Mouse (Mus musculus): ENCODE results near the gene Ddx20.
"Not testable (repeated sequence)": the region's sequence is repeated elsewhere in the genome, so short reads cannot be mapped to it uniquely, and the experiment has no call there.

Ddx20 gene

GRCm38 (mm10) chr3:105703571-105703970 is 16.2 kb upstream of the Ddx20 start:
- peaks cover 79% of the 10 kb centered on the region for H3K27me3 ChIP-seq (ENCODE audit: insufficient read depth, low read length)
- 0 out of 2 replicates have a peak, but pooled peaks cover 3% of the 10 kb centered on the region for H3K36me3 ChIP-seq (ENCODE audit: insufficient read depth, low read length)
- H3K4me3 ChIP-seq (replicated peaks; ENCODE audit: low read length), result no peak overlapping the region
- no peaks in the 10 kb centered on the region for H3K9me3 ChIP-seq (ENCODE audit: low read length)
- TF ChIP-seq POU5F1 (IDR thresholded peaks at IDR 0.05; ENCODE audit: borderline replicate concordance, low read length), result no peak
- no peak for TF ChIP-seq CTCF (conservative IDR thresholded peaks at IDR 0.05; ENCODE audit: low read length)
- no peak for TF ChIP-seq NANOG (IDR thresholded peaks at IDR 0.05; ENCODE audit: borderline replicate concordance, low read length)
- peaks cover 21% of the 10 kb centered on the region for H3K4me1 ChIP-seq (replicated peaks; ENCODE audit: low read depth, low read length)

GRCm38 (mm10) chr3:105701399-105701798 is 14.0 kb upstream of the Ddx20 start:
- Histone ChIP-seq H3K4me3 (replicated peaks; ENCODE audit: low read length) (no peak overlapping the region), H3K27me3 (ENCODE audit: insufficient read depth, low read length) (peaks cover 82% of the 10 kb centered on the region), H3K4me1 (replicated peaks; ENCODE audit: low read depth, low read length) (peaks cover 21% of the 10 kb centered on the region), H3K36me3 (ENCODE audit: insufficient read depth, low read length) (0 out of 2 replicates have a peak, but pooled peaks cover 3% of the 10 kb centered on the region), H3K9me3 (ENCODE audit: low read length) (no peaks in the 10 kb centered on the region)
- no peak for TF ChIP-seq NANOG (IDR thresholded peaks at IDR 0.05; ENCODE audit: borderline replicate concordance, low read length)
- no peak for TF ChIP-seq POU5F1 (IDR thresholded peaks at IDR 0.05; ENCODE audit: borderline replicate concordance, low read length)
- TF ChIP-seq CTCF (conservative IDR thresholded peaks at IDR 0.05; ENCODE audit: low read length), result no peak

- peaks cover 23% of the 10 kb centered on the region for H3K4me1 ChIP-seq (replicated peaks; ENCODE audit: low read depth, low read length)
Measured at GRCm38 (mm10) chr3:105700786-105701185, 13.4 kb upstream of the Ddx20 start.

GRCm38 (mm10) chr3:105699241-105699933 is 12.0 kb upstream of the Ddx20 start:
- H3K27me3 ChIP-seq (ENCODE audit: insufficient read depth, low read length), result peaks cover 80% of the 10 kb centered on the region
- TF ChIP-seq POU5F1 (IDR thresholded peaks at IDR 0.05; ENCODE audit: borderline replicate concordance, low read length) (no peak), NANOG (IDR thresholded peaks at IDR 0.05; ENCODE audit: borderline replicate concordance, low read length) (no peak), CTCF (conservative IDR thresholded peaks at IDR 0.05; ENCODE audit: low read length) (no peak)
- no peaks in the 10 kb centered on the region for H3K36me3 ChIP-seq (ENCODE audit: insufficient read depth, low read length)
- no peaks in the 10 kb centered on the region for H3K9me3 ChIP-seq (ENCODE audit: low read length)
- peaks cover 22% of the 10 kb centered on the region for H3K4me1 ChIP-seq (replicated peaks; ENCODE audit: low read depth, low read length)
- no peak overlapping the region for H3K4me3 ChIP-seq (replicated peaks; ENCODE audit: low read length)

More at GRCm38 (mm10) chr3:105700786-105701185, 13.4 kb upstream of the Ddx20 start:
- not testable (repeated sequence) for H3K4me3 ChIP-seq (replicated peaks; ENCODE audit: low read length); H3K36me3 ChIP-seq (ENCODE audit: insufficient read depth, low read length); H3K9me3 ChIP-seq (ENCODE audit: low read length)
- H3K27me3 ChIP-seq (ENCODE audit: insufficient read depth, low read length), result peaks cover 82% of the 10 kb centered on the region

- peaks cover 14% of the 10 kb centered on the region for H3K4me1 ChIP-seq (replicated peaks; ENCODE audit: low read depth, low read length)
- H3K9me3 ChIP-seq (ENCODE audit: low read length), result no peaks in the 10 kb centered on the region
- H3K27me3 ChIP-seq (ENCODE audit: insufficient read depth, low read length), result peaks cover 81% of the 10 kb centered on the region
- TF ChIP-seq CTCF (conservative IDR thresholded peaks at IDR 0.05; ENCODE audit: low read length) (no peak), POU5F1 (IDR thresholded peaks at IDR 0.05; ENCODE audit: borderline replicate concordance, low read length) (no peak), NANOG (IDR thresholded peaks at IDR 0.05; ENCODE audit: borderline replicate concordance, low read length) (no peak)
- no peak overlapping the region for H3K4me3 ChIP-seq (replicated peaks; ENCODE audit: low read length)
- no peaks in the 10 kb centered on the region for H3K36me3 ChIP-seq (ENCODE audit: insufficient read depth, low read length)
Measured at GRCm38 (mm10) chr3:105698311-105698710, 10.9 kb upstream of the Ddx20 start.

- peaks cover 14% of the 10 kb centered on the region for H3K4me1 ChIP-seq (replicated peaks; ENCODE audit: low read depth, low read length)
- H3K9me3 ChIP-seq (ENCODE audit: low read length), result no peaks in the 10 kb centered on the region
- no peak for TF ChIP-seq POU5F1 (IDR thresholded peaks at IDR 0.05; ENCODE audit: borderline replicate concordance, low read length)
- H3K4me3 ChIP-seq (replicated peaks; ENCODE audit: low read length), result no peak overlapping the region
- H3K36me3 ChIP-seq (ENCODE audit: insufficient read depth, low read length), result no peaks in the 10 kb centered on the region
- H3K27me3 ChIP-seq (ENCODE audit: insufficient read depth, low read length), result peaks cover 79% of the 10 kb centered on the region
Measured at GRCm38 (mm10) chr3:105697148-105697441, 9.7 kb upstream of the Ddx20 start.

- Histone ChIP-seq H3K9me3 (ENCODE audit: low read length) (no peaks in the 10 kb centered on the region), H3K4me3 (replicated peaks; ENCODE audit: low read length) (no peak overlapping the region), H3K36me3 (ENCODE audit: insufficient read depth, low read length) (no peaks in the 10 kb centered on the region), H3K4me1 (replicated peaks; ENCODE audit: low read depth, low read length) (peaks cover 14% of the 10 kb centered on the region), H3K27me3 (ENCODE audit: insufficient read depth, low read length) (peaks cover 77% of the 10 kb centered on the region)
- TF ChIP-seq NANOG (IDR thresholded peaks at IDR 0.05; ENCODE audit: borderline replicate concordance, low read length), result no peak
- no peak for TF ChIP-seq CTCF (conservative IDR thresholded peaks at IDR 0.05; ENCODE audit: low read length)
- no peak for TF ChIP-seq POU5F1 (IDR thresholded peaks at IDR 0.05; ENCODE audit: borderline replicate concordance, low read length)
Measured at GRCm38 (mm10) chr3:105696387-105697147, 9.2 kb upstream of the Ddx20 start.

GRCm38 (mm10) chr3:105695476-105696386 is 8.4 kb upstream of the Ddx20 start:
- Histone ChIP-seq H3K36me3 (ENCODE audit: insufficient read depth, low read length) (no peaks in the 10 kb centered on the region), H3K4me1 (replicated peaks; ENCODE audit: low read depth, low read length) (peaks cover 14% of the 10 kb centered on the region), H3K9me3 (ENCODE audit: low read length) (no peaks in the 10 kb centered on the region), H3K27me3 (ENCODE audit: insufficient read depth, low read length) (peaks cover 71% of the 10 kb centered on the region), H3K4me3 (replicated peaks; ENCODE audit: low read length) (no peak overlapping the region)
- TF ChIP-seq CTCF (conservative IDR thresholded peaks at IDR 0.05; ENCODE audit: low read length), result no peak
- TF ChIP-seq POU5F1 (IDR thresholded peaks at IDR 0.05; ENCODE audit: borderline replicate concordance, low read length), result no peak
- TF ChIP-seq NANOG (IDR thresholded peaks at IDR 0.05; ENCODE audit: borderline replicate concordance, low read length), result no peak

All from E14TG2a.4 (cell line).